10 mouse cellular contexts compared by ENCODE assay signal in genomic region chr1:134290909-134291308, GRCm38 (mm10). TPM values are rescaled to one million over a fixed set of nuclear protein-coding genes. Genes with fewer than 3 reads are reported as not detected.
A peak's percentile ranks its signal among the peaks of the same experiment; 100 is the strongest.
DNase-seq lines count a peak whose midpoint lies in the region; ATAC-seq and TF ChIP-seq lines count a peak whose summit lies in the region.
"Had no signal": no experiment of that assay in that cellular context is flagged by ENCODE, and none has a peak within 500 bp of the region (broad histone marks: within the 10 kb centered on the region; RNA-seq: fewer than 3 reads in every experiment).

No protein-coding gene starts in this region.

- 65% methylated on average over 5 of the region's 5 CpGs for WGBS in liver, adult 2 months
- WGBS in liver, embryonic 11.5 days, result 57% methylated on average over 5 of the region's 5 CpGs

- DNase-seq in liver, adult 2 months (ENCODE audit: extremely low read depth, low read depth, low spot score), result peak; percentile 50
- no peak for DNase-seq in liver, embryonic 11.5 days (ENCODE audit: low spot score)
- peak; percentile 67 for DNase-seq in gastrocnemius, postnatal 10 days
- peak; percentile 69 for DNase-seq in skeletal muscle tissue, adult 2 months (ENCODE audit: low read depth, low spot score)
- DNase-seq in layer of hippocampus, postnatal 36 days, result no peak
- DNase-seq in right cerebral cortex, adult 18-20 months, result no peak
- DNase-seq in thymus, adult 18-20 months, result no peak

- H3K9me3 ChIP-seq in liver, embryonic 11.5 days (ENCODE audit: control insufficient read depth, low read length), result no peaks in the 10 kb centered on the region

- TF ChIP-seq POLR2A in liver, adult 2 months (IDR thresholded peaks at IDR 0.05; ENCODE audit: extremely low read depth, insufficient read depth, low read length), result no peak

- no peaks in the 10 kb centered on the region for H3K79me2 ChIP-seq in liver, adult 2 months (ENCODE audit: control insufficient read depth, insufficient read depth, low read length)

- H3K4me1 ChIP-seq in liver, adult 2 months (ENCODE audit: control insufficient read depth, insufficient read depth, low read length), result peaks cover 9% of the 10 kb centered on the region
- no peaks in the 10 kb centered on the region for H3K4me1 ChIP-seq in liver, embryonic 11.5 days (replicated peaks; ENCODE audit: control insufficient read depth, insufficient read depth, low read length)
- H3K4me1 ChIP-seq in brown adipose tissue, adult 24 weeks (ENCODE audit: control insufficient read depth, insufficient read depth, insufficient read length, low read length), result peaks cover 21% of the 10 kb centered on the region

- ATAC-seq in liver, embryonic 11.5 days (replicated peaks; ENCODE audit: low FRiP score), result no peak

- no peaks in the 10 kb centered on the region for H3K36me3 ChIP-seq in liver, adult 2 months (ENCODE audit: control insufficient read depth, insufficient read depth, low read length)
- H3K36me3 ChIP-seq in liver, embryonic 11.5 days (ENCODE audit: control insufficient read depth, insufficient read depth, low read length), result no peaks in the 10 kb centered on the region

- TF ChIP-seq CTCF in liver, adult 2 months (IDR thresholded peaks at IDR 0.05; ENCODE audit: low read depth, low read length), result peak; percentile 79

- no peak overlapping the region for H3K4me2 ChIP-seq in liver, embryonic 11.5 days

- H3K9ac ChIP-seq in liver, adult 2 months (ENCODE audit: low read depth, low read length), result no peak overlapping the region
- no peak overlapping the region for H3K9ac ChIP-seq in liver, embryonic 11.5 days (ENCODE audit: low read depth, low read length)

- no peaks in the 10 kb centered on the region for H3K27me3 ChIP-seq in liver, adult 2 months (ENCODE audit: control insufficient read depth, insufficient read depth, low read length)
- H3K27me3 ChIP-seq in liver, embryonic 11.5 days (replicated peaks; ENCODE audit: control insufficient read depth, insufficient read depth, low read length), result no peaks in the 10 kb centered on the region

- H3K4me3 ChIP-seq in liver, adult 2 months (ENCODE audit: insufficient read depth, low read depth, low read length), result no peak overlapping the region
- no peak overlapping the region for H3K4me3 ChIP-seq in liver, embryonic 11.5 days (ENCODE audit: low read depth, low read length)
- no peak overlapping the region for H3K4me3 ChIP-seq in brown adipose tissue, adult 24 weeks (ENCODE audit: insufficient read depth, low read depth, low read length)

- no peak overlapping the region for H3K27ac ChIP-seq in liver, adult 2 months (replicated peaks; ENCODE audit: insufficient read depth, low read depth, low read length)
- H3K27ac ChIP-seq in liver, embryonic 11.5 days (ENCODE audit: low read depth, low read length), result no peak overlapping the region
- peak overlapping the region; percentile 36; the same call in 1 of the 2 replicates for H3K27ac ChIP-seq in brown adipose tissue, adult 24 weeks (replicated peaks; ENCODE audit: low read depth, low read length)

RNA-seq across cellular contexts. Expression of gene Myog, which starts 1.1 kb away (rescaled TPM):
- total RNA-seq in liver, adult 2 months (2014; rRNA removed), result not detected in 2 replicates
- not detected in 2 replicates for polyA plus RNA-seq in liver, adult 2 months (2012; rRNA removed)
- 4.5 and 5.2 TPM in 2 replicates for polyA plus RNA-seq in liver, embryonic 11.5 days (2014; fragmentation: Nextera tagmentation; extraction: Ambion mirVana)
- polyA plus RNA-seq in brown adipose tissue, adult 24 weeks (2012; ENCODE audit: insufficient read depth, insufficient read length, missing spikeins), result not detected in 2 replicates
- 100 to 1,000 TPM; 135 to 142 TPM for total RNA-seq in gastrocnemius, postnatal 10 days (2021)
- total RNA-seq in layer of hippocampus, postnatal 36 days (2021), result not detected
- total RNA-seq: layer of hippocampus, adult 18-20 months; neutrophil, adult 5-6 weeks had no signal

RNA-seq across cellular contexts. Expression of gene Ppfia4, which starts 41.8 kb away (rescaled TPM):
- 0.46 and 0.67 TPM in 2 replicates for total RNA-seq in liver, adult 2 months (2014; rRNA removed)
- polyA plus RNA-seq in liver, adult 2 months (2012; rRNA removed), result 0.78 and 1.4 TPM in 2 replicates
- polyA plus RNA-seq in liver, embryonic 11.5 days (2014; fragmentation: Nextera tagmentation; extraction: Ambion mirVana), result 1.5 and 2.1 TPM in 2 replicates
- 1.7 TPM in 1 of 2 replicates, not detected in the other for polyA plus RNA-seq in brown adipose tissue, adult 24 weeks (2012; ENCODE audit: insufficient read depth, insufficient read length, missing spikeins)
- 10 to 100 TPM; 11.2 to 13.7 TPM for total RNA-seq in gastrocnemius, postnatal 10 days (2021)
- total RNA-seq in layer of hippocampus, postnatal 36 days (2021), result 10 to 100 TPM; 68.8 to 70.0 TPM

RNA-seq across cellular contexts. Expression of gene Adora1, which starts 55.7 kb away (rescaled TPM):
- total RNA-seq in liver, adult 2 months (2014; rRNA removed), result 3.2 and 6.6 TPM in 2 replicates
- polyA plus RNA-seq in liver, adult 2 months (2012; rRNA removed), result 17.0 and 27.2 TPM in 2 replicates
- polyA plus RNA-seq in liver, embryonic 11.5 days (2014; fragmentation: Nextera tagmentation; extraction: Ambion mirVana), result 0.21 and 0.29 TPM in 2 replicates
- 41.1 and 67.9 TPM in 2 replicates for polyA plus RNA-seq in brown adipose tissue, adult 24 weeks (2012; ENCODE audit: insufficient read depth, insufficient read length, missing spikeins)
- total RNA-seq in gastrocnemius, postnatal 10 days (2021), result under 1 TPM; 0.90 to 0.96 TPM
- total RNA-seq in layer of hippocampus, postnatal 36 days (2021), result 100 to 1,000 TPM; 216 to 224 TPM
- total RNA-seq: neutrophil, adult 5-6 weeks had no signal

Comparison
In these comparisons a context has a peak if more than half of its experiments do, and no peak if none do; other contexts are left out.
1. DNase-seq: peak in liver, adult 2 months (single experiment), gastrocnemius, postnatal 10 days (single experiment) and skeletal muscle tissue, adult 2 months (single experiment); none in liver, embryonic 11.5 days (single experiment), layer of hippocampus, postnatal 36 days (0 of 2), right cerebral cortex, adult 18-20 months (single experiment) and thymus, adult 18-20 months (0 of 2).
2. RNA of gene Myog, which starts 1.1 kb away (total RNA-seq): 135 to 142 TPM in gastrocnemius, postnatal 10 days; not detected in layer of hippocampus, postnatal 36 days and not detected in liver, adult 2 months; every median in the first group is over 100 times any median in the second.
3. RNA of gene Ppfia4, which starts 41.8 kb away (total RNA-seq): 68.8 to 70.0 TPM in layer of hippocampus, postnatal 36 days; 11.2 to 13.7 TPM in gastrocnemius, postnatal 10 days and 0.46 to 0.67 TPM in liver, adult 2 months; every median in the first group is over 4 times any median in the second.
4. RNA of gene Adora1, which starts 55.7 kb away (total RNA-seq): 216 to 224 TPM in layer of hippocampus, postnatal 36 days; 3.2 to 6.6 TPM in liver, adult 2 months and 0.90 to 0.96 TPM in gastrocnemius, postnatal 10 days; every median in the first group is over 10 times any median in the second.